Mouse (Mus musculus): ENCODE measurements around the gene Ncf4. TPM values are rescaled to one million over a fixed set of nuclear protein-coding genes. Genes with fewer than 3 reads are reported as not detected.
"Not testable (repeated sequence)": the region's sequence is repeated elsewhere in the genome, so short reads cannot be mapped to it uniquely, and the experiment has no call there.

The Ncf4 gene
- polyA plus RNA-seq, 1 experiment from 2014 or later, result 2.6 TPM

DNA sequence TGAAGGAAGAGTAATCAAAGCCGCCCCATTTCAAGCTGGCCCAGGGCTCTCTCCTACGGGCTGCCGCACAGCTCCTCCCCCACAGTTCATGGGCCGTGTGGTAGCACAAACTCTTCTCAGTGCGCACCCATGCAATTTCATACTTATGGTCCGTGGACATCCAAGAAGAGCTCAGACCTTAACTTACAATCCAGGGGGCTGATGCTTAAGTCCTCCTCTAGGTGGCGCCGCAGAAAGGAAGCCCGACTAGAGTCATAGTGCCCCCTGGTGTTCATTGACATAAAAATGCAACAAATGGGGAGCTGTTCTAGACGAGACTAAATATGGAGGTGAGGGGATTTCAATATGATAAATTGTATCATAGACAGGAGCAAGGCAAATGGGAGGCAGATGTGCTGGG lies 5.1 kb upstream of the Ncf4 start:
- Histone ChIP-seq H3K9ac (no peak overlapping the region), H3K9me3 (no peaks in the 10 kb centered on the region), H3K27ac (no peak overlapping the region), H3K27me3 (peaks cover 5% of the 10 kb centered on the region; the same call in 1 of the 2 replicates), H3K4me3 (replicated peaks) (no peak overlapping the region), H3K36me3 (replicated peaks) (no peaks in the 10 kb centered on the region), H3K4me1 (no peaks in the 10 kb centered on the region), H3K4me2 (no peak overlapping the region)
- WGBS, result 25% methylated on average over 10 of the region's 10 CpGs
- ATAC-seq (ENCODE audit: low FRiP score), result no peak

DNA sequence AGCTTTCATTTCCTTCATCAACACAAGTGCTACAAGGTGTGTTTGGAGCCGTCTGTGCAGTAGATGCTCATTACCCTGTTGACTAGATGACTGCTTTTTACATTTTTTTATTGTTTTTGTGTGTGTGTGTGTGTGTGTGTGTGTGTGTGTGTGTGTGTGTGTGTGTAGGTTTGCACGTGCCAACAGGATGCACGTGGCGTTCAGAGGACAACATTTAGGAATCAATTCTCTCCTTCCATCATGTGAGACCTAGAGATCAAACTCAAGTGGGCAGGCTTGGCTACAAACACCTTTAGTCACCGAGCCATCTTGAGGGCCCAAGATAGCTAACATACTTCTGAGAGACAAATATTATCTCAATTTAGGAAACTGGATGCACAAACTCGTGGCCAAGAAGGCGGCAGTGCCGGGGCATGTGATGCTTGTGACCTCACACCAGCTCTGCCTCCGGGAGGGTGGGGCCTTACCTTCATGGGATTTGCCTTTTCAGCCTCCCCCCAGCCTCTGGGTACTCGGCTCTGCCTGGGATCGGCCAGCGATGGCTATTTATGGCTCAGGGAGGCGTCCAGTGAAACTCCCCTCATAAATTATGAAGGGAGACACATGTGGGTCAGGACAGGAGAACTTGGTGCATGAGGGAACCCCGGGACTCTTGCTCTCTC lies 4.5 kb upstream of the Ncf4 start:
- no peaks in the 10 kb centered on the region; the same call in 1 of the 2 replicates for H3K27me3 ChIP-seq

DNA sequence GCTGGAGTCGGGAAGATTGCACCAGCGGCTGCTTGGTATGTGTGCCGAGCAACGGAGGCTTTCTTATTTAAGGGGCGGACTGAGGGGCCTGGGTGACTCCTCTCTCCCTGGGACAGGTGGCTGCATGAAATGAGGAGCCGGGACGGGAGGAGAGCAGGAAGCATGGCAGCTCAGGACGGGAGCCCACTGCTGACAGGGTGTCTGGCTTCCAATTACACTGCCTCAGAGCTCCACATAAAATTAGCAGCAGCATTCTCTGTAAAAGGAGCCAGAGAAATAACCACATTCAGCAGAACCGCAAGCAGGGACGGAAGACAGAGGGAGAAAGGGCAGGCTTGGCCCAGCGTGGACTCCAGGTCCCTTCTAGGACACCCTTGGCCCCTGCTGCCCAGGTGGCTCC lies 3.3 kb upstream of the Ncf4 start:
- 53% methylated on average over 11 of the region's 11 CpGs for WGBS

More for the DNA sequence above, 4.5 kb upstream of the Ncf4 start:
- H3K27ac ChIP-seq, result no peak overlapping the region
- no peak overlapping the region for H3K4me2 ChIP-seq
- no peaks in the 10 kb centered on the region for H3K9me3 ChIP-seq
- no peak overlapping the region for H3K4me3 ChIP-seq (replicated peaks)
- no peak for ATAC-seq (ENCODE audit: low FRiP score)
- H3K36me3 ChIP-seq (replicated peaks), result no peaks in the 10 kb centered on the region
- H3K9ac ChIP-seq, result no peak overlapping the region
- 82% methylated on average over 14 of the region's 14 CpGs for WGBS
- no peaks in the 10 kb centered on the region for H3K4me1 ChIP-seq

DNA sequence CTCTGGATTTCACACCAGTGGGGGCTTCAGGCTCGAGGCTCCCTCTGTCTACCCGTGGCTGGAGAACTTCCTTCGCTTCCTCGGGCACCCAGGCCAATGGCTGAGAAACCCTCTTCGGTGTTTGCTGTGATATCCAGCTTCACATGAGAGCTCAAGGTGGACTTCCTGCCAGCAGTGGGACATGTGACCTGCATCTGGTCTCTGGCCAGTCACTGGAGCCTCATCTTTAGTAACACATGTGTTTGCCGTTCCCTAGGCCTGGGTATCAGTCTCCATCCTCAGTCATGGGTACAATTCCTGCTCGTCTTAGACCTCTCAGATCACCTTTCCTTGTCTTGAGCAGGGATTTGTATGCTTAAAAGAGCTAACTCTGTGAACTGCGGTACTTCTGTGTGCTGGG lies 1.5 kb upstream of the Ncf4 start:
- WGBS, result 75% methylated on average over 8 of the region's 8 CpGs
- ATAC-seq (ENCODE audit: low FRiP score), result no peak
- H3K36me3 ChIP-seq (replicated peaks), result no peaks in the 10 kb centered on the region
- H3K4me3 ChIP-seq (replicated peaks), result no peak overlapping the region
- no peak overlapping the region for H3K27ac ChIP-seq
- H3K9me3 ChIP-seq, result no peaks in the 10 kb centered on the region
- H3K27me3 ChIP-seq, result no peaks in the 10 kb centered on the region; the same call in 1 of the 2 replicates
- H3K9ac ChIP-seq, result no peak overlapping the region
- H3K4me2 ChIP-seq, result no peak overlapping the region
- H3K4me1 ChIP-seq, result no peaks in the 10 kb centered on the region

More for the DNA sequence above, 3.3 kb upstream of the Ncf4 start:
- Histone ChIP-seq H3K27me3 (no peaks in the 10 kb centered on the region; the same call in 1 of the 2 replicates), H3K4me2 (no peak overlapping the region), H3K36me3 (replicated peaks) (no peaks in the 10 kb centered on the region), H3K4me1 (no peaks in the 10 kb centered on the region), H3K9me3 (no peaks in the 10 kb centered on the region), H3K9ac (no peak overlapping the region), H3K4me3 (replicated peaks) (no peak overlapping the region), H3K27ac (no peak overlapping the region)
- no peak for ATAC-seq (ENCODE audit: low FRiP score)

DNA sequence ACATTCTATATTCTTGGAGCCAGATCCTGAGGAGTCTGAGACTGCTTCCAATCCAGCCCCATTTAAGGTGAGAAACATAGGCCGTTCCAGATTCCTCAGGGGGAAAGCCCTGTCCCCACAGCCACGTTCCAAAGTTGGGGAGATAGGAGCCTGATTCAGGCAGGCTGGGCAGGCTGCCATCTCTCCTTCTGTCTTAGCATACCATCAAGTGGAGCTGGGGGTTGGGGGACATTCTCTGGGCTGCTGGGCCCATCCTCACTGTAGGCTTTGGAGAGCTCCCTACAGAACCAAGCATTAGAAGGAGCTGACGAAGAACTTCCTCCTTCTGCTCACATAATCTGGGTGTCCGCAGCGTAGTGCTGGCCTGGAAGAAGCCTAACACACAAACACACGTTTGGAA lies 827 bp upstream of the Ncf4 start:
- Histone ChIP-seq H3K4me3 (replicated peaks) (no peak overlapping the region), H3K4me1 (no peaks in the 10 kb centered on the region), H3K27ac (no peak overlapping the region), H3K36me3 (replicated peaks) (no peaks in the 10 kb centered on the region), H3K9me3 (no peaks in the 10 kb centered on the region), H3K9ac (no peak overlapping the region), H3K27me3 (no peaks in the 10 kb centered on the region; the same call in 1 of the 2 replicates), H3K4me2 (no peak overlapping the region)
- no peak for ATAC-seq (ENCODE audit: low FRiP score)
- WGBS, result 78% methylated on average over 6 of the region's 6 CpGs

DNA sequence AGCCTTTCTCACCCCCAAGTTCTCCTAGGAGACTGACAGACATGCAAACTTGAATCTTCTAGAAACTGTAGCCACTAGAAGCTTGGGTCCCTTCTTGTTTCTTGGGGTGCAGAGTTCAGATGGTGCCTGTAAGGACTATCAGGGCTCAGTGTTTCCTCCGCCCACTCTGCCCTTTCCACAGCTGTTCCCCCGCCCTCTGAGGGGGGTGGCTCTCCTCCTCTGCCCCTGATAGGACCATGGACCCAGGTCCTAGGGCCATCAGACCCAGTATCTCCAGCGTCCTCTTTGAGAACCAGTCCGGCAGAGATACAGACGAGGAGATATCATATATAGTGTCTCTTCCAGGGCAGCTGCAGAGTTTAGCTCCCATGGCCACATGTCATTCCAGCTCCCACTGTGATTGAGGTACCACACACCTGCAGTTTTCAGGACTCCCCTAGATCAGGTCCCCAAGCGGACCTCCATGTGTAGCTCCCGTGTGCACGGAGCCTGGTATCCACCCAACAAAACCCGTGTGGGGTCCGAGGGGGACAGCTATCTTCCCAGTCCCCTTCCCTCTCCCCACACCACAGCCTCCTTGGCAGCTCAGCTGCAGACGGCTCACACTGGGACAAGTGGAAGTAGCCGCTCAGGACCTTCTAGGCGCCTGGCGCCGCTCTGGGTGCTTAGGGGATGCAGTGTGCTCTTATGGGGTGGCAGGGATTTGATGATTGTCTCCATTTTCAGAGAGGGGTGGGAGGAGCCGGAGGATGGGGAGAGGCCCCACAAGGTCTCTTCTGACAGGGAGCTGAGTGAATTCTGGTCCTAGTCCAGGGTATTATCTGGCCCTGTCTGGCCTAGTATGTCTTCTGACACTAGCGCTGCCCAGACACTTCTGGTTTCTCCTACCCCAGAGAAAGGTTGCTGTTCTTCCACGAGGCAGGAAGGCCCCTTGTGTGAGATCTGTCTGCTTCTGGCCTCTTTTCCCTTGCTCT lies 1.8 kb downstream of the Ncf4 start:
- Histone ChIP-seq H3K9ac (no peak overlapping the region), H3K36me3 (replicated peaks) (no peaks in the 10 kb centered on the region), H3K9me3 (no peaks in the 10 kb centered on the region), H3K4me1 (no peaks in the 10 kb centered on the region), H3K27me3 (no peaks in the 10 kb centered on the region), H3K4me3 (replicated peaks) (no peak overlapping the region), H3K27ac (no peak overlapping the region), H3K4me2 (no peak overlapping the region)
- 87% methylated on average over 18 of the region's 18 CpGs for WGBS
- ATAC-seq (ENCODE audit: low FRiP score), result no peak

DNA sequence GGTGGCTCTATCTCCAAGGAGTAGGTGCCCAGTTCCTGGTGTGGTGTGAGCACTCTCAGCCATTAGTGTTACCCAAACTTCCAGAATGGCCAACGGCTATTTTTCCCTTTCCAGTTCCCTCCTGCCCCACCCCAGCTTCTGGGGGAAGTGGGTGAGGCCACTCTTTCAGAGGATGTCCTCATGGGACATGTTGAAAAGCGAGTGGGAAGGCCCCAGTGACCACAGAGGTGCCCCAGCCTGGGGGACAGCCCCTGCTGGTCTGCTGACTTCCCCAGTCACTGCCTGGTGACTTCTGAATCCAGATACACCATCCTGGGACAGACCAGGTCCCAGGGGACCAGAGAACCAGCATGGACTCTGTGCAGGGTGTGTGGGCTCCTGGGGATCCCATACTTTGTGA lies 3.1 kb downstream of the Ncf4 start:
- H3K4me2 ChIP-seq, result no peak overlapping the region
- H3K4me3 ChIP-seq (replicated peaks), result no peak overlapping the region
- H3K9ac ChIP-seq, result no peak overlapping the region
- WGBS, result 58% methylated on average over 2 of the region's 2 CpGs
- no peak for ATAC-seq (ENCODE audit: low FRiP score)
- no peaks in the 10 kb centered on the region for H3K27me3 ChIP-seq
- no peak overlapping the region for H3K27ac ChIP-seq
- H3K4me1 ChIP-seq, result no peaks in the 10 kb centered on the region
- no peaks in the 10 kb centered on the region for H3K36me3 ChIP-seq (replicated peaks)
- no peaks in the 10 kb centered on the region for H3K9me3 ChIP-seq

DNA sequence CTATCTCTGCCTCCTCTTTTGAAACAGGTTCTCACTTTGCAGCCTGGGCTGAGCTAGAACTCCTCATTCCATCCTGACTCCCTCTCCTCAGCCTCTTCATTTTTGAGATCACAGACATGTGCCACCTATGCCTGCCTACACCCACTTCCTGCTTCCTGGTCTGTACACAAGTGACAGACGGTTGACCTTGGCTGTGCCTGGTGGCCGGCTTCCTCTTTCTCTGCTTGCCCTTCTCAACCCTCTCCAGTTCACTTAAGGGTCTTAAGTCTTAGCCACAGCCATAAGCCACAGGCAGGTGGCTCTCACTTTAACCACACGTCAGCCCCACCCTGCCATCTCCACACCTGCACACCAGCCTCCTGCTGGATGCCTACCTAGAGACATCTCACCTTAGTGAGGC lies 3.8 kb downstream of the Ncf4 start:
- no peak overlapping the region for H3K9ac ChIP-seq
- ATAC-seq (ENCODE audit: low FRiP score), result no peak
- no peaks in the 10 kb centered on the region for H3K36me3 ChIP-seq (replicated peaks)
- no peaks in the 10 kb centered on the region for H3K9me3 ChIP-seq
- no peak overlapping the region for H3K4me3 ChIP-seq (replicated peaks)
- H3K4me2 ChIP-seq, result no peak overlapping the region
- H3K27me3 ChIP-seq, result no peaks in the 10 kb centered on the region
- H3K27ac ChIP-seq, result no peak overlapping the region
- no peaks in the 10 kb centered on the region for H3K4me1 ChIP-seq
- 85% methylated on average over 3 of the region's 3 CpGs for WGBS

DNA sequence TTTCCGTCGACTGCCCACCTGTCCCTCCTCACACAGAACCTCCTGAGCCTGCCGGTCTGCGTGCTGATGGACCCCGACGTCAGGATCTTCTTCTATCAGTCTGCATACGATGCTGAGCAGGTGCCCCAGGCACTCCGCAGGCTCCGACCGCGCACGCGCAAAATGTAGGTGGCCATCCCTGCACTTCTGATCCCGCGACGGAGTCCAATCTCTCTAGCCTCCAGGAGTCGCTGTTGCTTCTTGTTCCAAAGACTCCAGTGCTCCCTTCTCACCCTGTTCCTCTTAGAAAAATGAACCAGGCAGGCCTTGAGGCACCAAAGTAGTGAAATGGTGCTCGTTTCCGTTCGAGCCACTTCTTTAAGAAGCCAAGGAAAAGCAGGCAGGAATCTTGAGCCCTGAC lies 10.2 kb downstream of the Ncf4 start:
- Histone ChIP-seq H3K9me3 (no peaks in the 10 kb centered on the region), H3K4me1 (no peaks in the 10 kb centered on the region), H3K9ac (no peak overlapping the region), H3K27ac (no peak overlapping the region), H3K36me3 (replicated peaks) (no peaks in the 10 kb centered on the region), H3K27me3 (peaks cover 20% of the 10 kb centered on the region; the same call in 1 of the 2 replicates), H3K4me3 (replicated peaks) (no peak overlapping the region), H3K4me2 (0 out of 2 replicates have a peak overlapping the region, but pooled peaks have one; percentile 2)
- WGBS, result 24% methylated on average over 20 of the region's 20 CpGs
- ATAC-seq (ENCODE audit: low FRiP score), result no peak

DNA sequence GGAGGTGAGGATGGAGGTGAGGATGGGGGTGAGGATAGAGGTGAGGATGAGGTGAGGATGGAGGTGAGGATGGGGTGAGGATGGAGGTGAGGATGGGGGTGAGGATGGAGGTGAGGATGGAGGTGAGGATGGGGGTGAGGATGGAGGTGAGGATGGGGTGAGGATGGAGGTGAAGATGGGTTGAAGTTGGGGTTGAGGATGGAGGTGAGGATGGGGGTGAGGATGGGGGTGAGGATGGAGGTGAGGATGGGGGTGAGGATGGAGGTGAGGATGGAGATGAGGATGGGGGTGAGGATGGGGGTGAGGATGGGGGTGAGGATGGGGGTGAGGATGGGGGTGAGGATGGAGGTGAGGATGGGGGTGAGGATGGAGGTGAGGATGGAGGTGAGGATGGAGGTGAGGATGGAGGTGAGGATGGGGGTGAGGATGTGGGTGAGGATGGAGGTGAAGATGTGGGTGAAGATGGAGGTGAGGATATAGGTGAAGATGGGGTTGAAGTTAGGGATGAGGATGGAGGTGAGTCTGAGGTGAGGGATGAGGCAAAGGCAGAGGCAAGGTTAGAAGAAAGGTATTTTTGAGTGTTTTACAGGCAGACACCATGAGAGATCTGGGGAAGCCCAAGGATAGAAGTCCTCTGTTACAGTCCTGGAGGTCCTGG lies 12.1 kb downstream of the Ncf4 start:
- H3K36me3 ChIP-seq (replicated peaks); H3K4me2 ChIP-seq; H3K4me3 ChIP-seq (replicated peaks); H3K27ac ChIP-seq; ATAC-seq (ENCODE audit: low FRiP score); H3K9ac ChIP-seq; H3K9me3 ChIP-seq; H3K4me1 ChIP-seq: not testable (repeated sequence)
- H3K27me3 ChIP-seq, result peaks cover 20% of the 10 kb centered on the region; the same call in 1 of the 2 replicates

DNA sequence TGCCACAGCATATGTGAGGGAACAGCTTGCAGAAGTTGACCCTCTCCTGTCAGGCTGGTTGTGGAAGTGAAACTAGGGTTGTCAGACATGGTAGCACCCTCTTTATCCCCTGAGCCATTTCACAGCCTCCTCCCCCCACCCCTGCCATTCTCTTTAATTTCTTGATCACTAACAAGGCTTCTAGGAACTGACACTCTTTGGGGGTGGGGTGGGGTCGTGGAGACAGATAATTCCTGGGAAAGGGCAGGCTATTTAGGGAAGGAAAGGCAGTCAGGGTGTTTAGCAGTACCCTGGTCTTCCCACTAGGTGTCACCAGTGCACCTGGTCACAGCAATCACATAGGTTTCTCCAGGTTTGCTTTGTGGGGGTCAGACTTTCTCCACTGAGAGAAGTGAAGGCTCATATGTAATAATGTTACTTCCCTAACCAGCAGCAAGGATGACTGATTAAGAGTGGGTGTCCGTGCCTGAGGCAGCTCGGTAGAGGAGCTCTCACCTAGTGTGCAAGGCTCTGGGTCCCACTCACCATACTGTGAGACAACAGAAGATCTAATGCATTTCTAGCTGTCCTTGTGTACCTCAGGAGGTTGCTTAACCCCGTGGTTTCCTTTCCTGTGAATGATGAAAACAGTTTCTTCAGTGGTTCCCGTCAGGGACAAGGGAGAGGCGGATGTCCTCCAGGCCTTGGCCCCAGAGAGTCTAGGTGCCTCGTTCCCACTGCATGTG lies 12.9 kb downstream of the Ncf4 start:
- H3K27me3 ChIP-seq, result peaks cover 20% of the 10 kb centered on the region; the same call in 1 of the 2 replicates
- ATAC-seq (ENCODE audit: low FRiP score), result 0 out of 2 replicates have a peak, but pooled peaks have one; percentile 23
- no peak overlapping the region for H3K9ac ChIP-seq
- WGBS, result 45% methylated on average over 7 of the region's 7 CpGs
- no peaks in the 10 kb centered on the region for H3K4me1 ChIP-seq
- H3K36me3 ChIP-seq (replicated peaks), result no peaks in the 10 kb centered on the region
- H3K4me3 ChIP-seq (replicated peaks), result no peak overlapping the region
- no peaks in the 10 kb centered on the region for H3K9me3 ChIP-seq
- H3K27ac ChIP-seq, result no peak overlapping the region
- H3K4me2 ChIP-seq, result no peak overlapping the region
